ENCODE assay signal across 13 mouse cellular contexts in the genomic region with DNA sequence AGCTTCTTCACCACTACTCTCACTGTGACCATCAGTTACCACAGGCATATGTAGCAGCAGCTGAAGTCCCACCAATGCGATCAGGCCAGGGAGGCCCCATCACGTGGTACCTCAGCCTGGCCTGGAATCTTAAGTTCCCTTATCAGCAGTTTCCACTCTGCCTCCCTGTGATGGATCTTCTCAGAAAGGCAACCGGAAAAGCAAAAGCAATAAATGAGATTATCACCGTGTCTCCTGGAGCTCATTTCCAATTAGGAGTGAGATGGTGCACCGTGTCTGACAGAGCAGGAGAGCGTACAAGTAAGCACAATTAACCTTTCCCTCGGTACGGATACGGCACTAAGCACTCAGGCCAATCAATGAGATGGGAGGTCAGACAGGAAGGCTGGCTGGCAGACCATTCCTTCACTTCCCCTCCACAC. TPM values are rescaled to one million over a fixed set of nuclear protein-coding genes. Genes with fewer than 3 reads are reported as not detected.
DNase-seq lines count a peak whose midpoint lies in the region; ATAC-seq and TF ChIP-seq lines count a peak whose summit lies in the region.
"Had no signal": no experiment of that assay in that cellular context is flagged by ENCODE, and none has a peak within 500 bp of the region (broad histone marks: within the 10 kb centered on the region; RNA-seq: fewer than 3 reads in every experiment).

No protein-coding gene starts in this region.

- peak; percentile 13 for DNase-seq in embryo, embryonic 11 days
- DNase-seq in embryo, embryonic 10.5 days (ENCODE audit: low spot score), result no peak
- no peak for DNase-seq in lung, embryonic 14.5 days
- no peak for DNase-seq in lung, postnatal 36 days
- DNase-seq in liver, embryonic 14.5 days (ENCODE audit: low read depth in 3 of 3, low spot score in 3 of 3), result peak; percentile 59 to 77 (median 67)
- peak; percentile 25 for DNase-seq in yolk sac, embryonic 10.5 days (ENCODE audit: low spot score)
- DNase-seq in ovary, postnatal 14 days (ENCODE audit: low spot score), result no peak
- DNase-seq in kidney, postnatal 14 days, result no peak
- DNase-seq: kidney, adult 11 months; layer of hippocampus, adult 9-11 months; thymus, postnatal 4 days had no signal

- 44% methylated on average over 9 of the region's 9 CpGs for WGBS in lung, embryonic 14.5 days
- WGBS in liver, embryonic 14.5 days (ENCODE audit: insufficient replicate concordance), result 15% methylated on average over 9 of the region's 9 CpGs

- H3K4me3 ChIP-seq in lung, embryonic 14.5 days (ENCODE audit: low read depth, low read length), result no peak overlapping the region
- H3K4me3 ChIP-seq in liver, embryonic 14.5 days (ENCODE audit: insufficient read depth in 1 of 2, low read depth in 2 of 2, low read length in 2 of 2), result peak overlapping the region; percentile 25; a peak in 3 of 4 replicates
- H3K4me3 ChIP-seq: forebrain, embryonic 10.5 days had no signal

- H3K9ac ChIP-seq in lung, embryonic 14.5 days, result no peak overlapping the region
- H3K9ac ChIP-seq in liver, embryonic 14.5 days (replicated peaks), result peak overlapping the region; percentile 43

- ATAC-seq in lung, embryonic 14.5 days (ENCODE audit: insufficient read depth), result peak; percentile 58; the same call in 1 of the 2 replicates
- peak; percentile 98 for ATAC-seq in liver, embryonic 14.5 days (ENCODE audit: insufficient read depth)

- no peak overlapping the region for H3K27ac ChIP-seq in lung, embryonic 14.5 days (ENCODE audit: low read depth)
- peak overlapping the region; percentile 76 for H3K27ac ChIP-seq in liver, embryonic 14.5 days
- H3K27ac ChIP-seq: forebrain, embryonic 10.5 days had no signal

- no peaks in the 10 kb centered on the region for H3K9me3 ChIP-seq in lung, embryonic 14.5 days (ENCODE audit: low read depth, low read length)
- H3K9me3 ChIP-seq in liver, embryonic 14.5 days (ENCODE audit: control insufficient read depth, low read length), result no peaks in the 10 kb centered on the region
- H3K9me3 ChIP-seq: forebrain, embryonic 10.5 days had no signal

- H3K4me2 ChIP-seq in lung, embryonic 14.5 days, result no peak overlapping the region
- H3K4me2 ChIP-seq in liver, embryonic 14.5 days (ENCODE audit: low read depth), result peak overlapping the region; percentile 63

- TF ChIP-seq CTCF in lung, embryonic 14.5 days (IDR thresholded peaks at IDR 0.05; ENCODE audit: low read depth), result no peak
- no peak for TF ChIP-seq CTCF in liver, embryonic 14.5 days (IDR thresholded peaks at IDR 0.05; ENCODE audit: low read depth)

- H3K36me3 ChIP-seq in lung, embryonic 14.5 days (ENCODE audit: insufficient read depth), result no peaks in the 10 kb centered on the region
- H3K36me3 ChIP-seq in liver, embryonic 14.5 days (replicated peaks; ENCODE audit: control insufficient read depth, insufficient read depth, low read depth), result no peaks in the 10 kb centered on the region
- H3K36me3 ChIP-seq: forebrain, embryonic 10.5 days had no signal

- peak; percentile 74 for TF ChIP-seq EP300 in liver, embryonic 14.5 days (IDR thresholded peaks at IDR 0.05; ENCODE audit: low read depth)

- no peaks in the 10 kb centered on the region for H3K4me1 ChIP-seq in lung, embryonic 14.5 days (ENCODE audit: insufficient read depth)
- peaks cover 22 to 24% of the 10 kb centered on the region in 2 experiments for H3K4me1 ChIP-seq in liver, embryonic 14.5 days (replicated peaks; ENCODE audit: control insufficient read depth in 2 of 2, insufficient read depth in 2 of 2, low read length in 1 of 2)
- H3K4me1 ChIP-seq: forebrain, embryonic 10.5 days had no signal

- no peaks in the 10 kb centered on the region for H3K27me3 ChIP-seq in lung, embryonic 14.5 days (ENCODE audit: insufficient read depth, low read length)
- H3K27me3 ChIP-seq in liver, embryonic 14.5 days (ENCODE audit: control insufficient read depth, insufficient read depth, low read length), result no peaks in the 10 kb centered on the region

RNA-seq across cellular contexts. Expression of a gene that starts 47.4 kb away (rescaled TPM):
- polyA plus RNA-seq in lung, embryonic 14.5 days (2014; fragmentation: Nextera tagmentation; extraction: Ambion mirVana), result 0.13 and 0.27 TPM in 2 replicates
- 0.64 and 0.86 TPM in 2 replicates for polyA plus RNA-seq in liver, embryonic 14.5 days (2012; rRNA removed)
- polyA plus RNA-seq in liver, embryonic 14.5 days (2014; fragmentation: Nextera tagmentation; extraction: Ambion mirVana), result 0.29 and 0.43 TPM in 2 replicates
- polyA plus RNA-seq: neural tube, embryonic 14.5 days had no signal

Comparison
In these comparisons a context has a peak if more than half of its experiments do, and no peak if none do; other contexts are left out.
1. DNase-seq: peak in embryo, embryonic 11 days (single experiment), liver, embryonic 14.5 days (3 of 3) and yolk sac, embryonic 10.5 days (single experiment); none in embryo, embryonic 10.5 days (single experiment), lung, embryonic 14.5 days (single experiment), lung, postnatal 36 days (single experiment), ovary, postnatal 14 days (single experiment) and kidney, postnatal 14 days (single experiment).